Mouse (Mus musculus) embryo, embryonic 11 days (tissue): ENCODE measurements at regions not wholly inside any gene's neighbourhood (a gene's known extent, or its start where the extent isn't known, plus 50 kb on each side); places are given as distances from the start of the nearest gene placed in this dataset.

Experiments used
- DNase-seq: peaks from one replicate; pipeline ENCODE4 v3.0.0-alpha.2; 2015

- no peak for DNase-seq
Measured at GRCm38 (mm10) chr15:28560035-28560434, 356.5 kb downstream of the Dnah5 start.

DNA sequence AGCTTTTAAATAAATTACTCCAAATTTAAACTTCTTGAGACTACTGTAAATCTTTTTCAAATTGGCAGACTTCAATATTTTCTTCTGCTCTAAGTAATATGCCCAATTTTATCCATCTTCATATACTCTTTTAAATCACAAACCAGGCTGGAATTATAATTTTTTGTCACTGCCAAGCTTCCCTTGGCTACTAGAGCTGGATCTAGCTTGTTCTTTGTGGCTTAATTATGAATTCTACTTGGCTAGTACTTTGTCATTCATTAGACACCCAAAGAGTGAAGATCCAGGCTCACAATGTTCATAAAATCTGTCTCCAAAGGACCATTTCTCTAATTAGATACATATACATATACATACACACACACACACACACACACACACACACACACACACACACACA lies 391.7 kb downstream of the Dnah5 start:
- DNase-seq, result no peak

DNA sequence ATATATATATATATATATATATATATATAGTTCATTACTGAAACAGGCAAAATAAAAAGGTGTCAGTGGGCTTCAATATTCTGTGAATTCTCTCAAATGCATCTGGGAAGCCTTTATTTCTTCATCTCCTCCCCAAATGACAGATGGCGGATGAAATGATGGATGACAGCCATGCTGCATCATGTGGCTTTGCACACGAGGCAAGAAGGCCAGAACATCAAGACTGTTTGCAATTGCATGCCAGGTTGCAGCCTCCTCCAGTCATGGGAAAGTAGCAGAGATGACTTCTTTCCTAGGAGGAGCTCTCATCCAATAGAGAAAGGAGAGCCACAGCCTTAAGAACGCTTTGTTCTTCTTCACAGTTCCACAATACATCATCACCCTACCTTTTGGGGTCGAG lies 392.2 kb downstream of the Dnah5 start:
- DNase-seq, result no peak

- DNase-seq, result no peak
Measured at GRCm38 (mm10) chr15:28600132-28600531, 396.6 kb downstream of the Dnah5 start.

DNA sequence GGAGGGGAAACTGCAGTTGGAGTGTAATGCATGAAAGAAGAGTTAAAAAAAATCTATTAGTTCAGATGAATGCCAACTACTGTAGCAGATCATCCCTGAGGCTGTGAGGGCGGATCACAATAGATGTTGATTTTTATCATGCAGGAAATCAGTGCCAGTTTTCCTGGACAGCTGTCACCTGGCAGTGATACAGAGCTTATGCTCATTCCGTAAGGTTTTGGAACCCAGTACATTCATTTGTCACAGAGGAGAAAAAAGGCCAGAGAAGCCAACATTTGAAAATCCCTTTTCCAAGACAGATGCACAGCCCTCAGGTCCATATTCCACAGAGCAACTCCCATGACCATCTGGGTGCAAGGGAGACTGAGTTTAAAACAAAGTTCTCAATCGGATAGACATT lies 412.1 kb downstream of the Dnah5 start:
- DNase-seq, result no peak

GRCm38 (mm10) chr15:28640349-28640748 lies 436.8 kb downstream of the Dnah5 start:
- DNase-seq, result no peak

DNA sequence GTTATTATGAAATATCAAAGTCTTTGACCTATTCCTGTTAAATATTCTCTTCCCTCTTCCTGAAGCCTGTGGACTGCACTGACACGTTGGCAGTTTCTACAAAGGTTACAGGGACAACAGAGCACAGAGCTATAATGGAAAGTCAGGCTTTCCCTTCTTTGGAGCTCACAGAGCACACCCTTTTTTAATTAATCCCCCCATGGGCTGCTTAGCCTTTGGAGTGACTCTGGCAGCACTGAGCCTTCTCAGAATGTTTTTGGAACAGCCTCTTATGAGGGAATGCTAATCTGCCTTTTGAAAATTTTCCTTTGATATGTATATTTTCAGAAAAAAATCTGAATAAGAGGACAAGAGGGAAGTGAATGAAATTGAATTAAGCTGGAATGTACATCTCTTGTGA lies 441.6 kb downstream of the Dnah5 start:
- DNase-seq, result peak; percentile 10

- no peak for DNase-seq
Measured at GRCm38 (mm10) chr15:28653996-28654395, 450.4 kb downstream of the Dnah5 start.

DNA sequence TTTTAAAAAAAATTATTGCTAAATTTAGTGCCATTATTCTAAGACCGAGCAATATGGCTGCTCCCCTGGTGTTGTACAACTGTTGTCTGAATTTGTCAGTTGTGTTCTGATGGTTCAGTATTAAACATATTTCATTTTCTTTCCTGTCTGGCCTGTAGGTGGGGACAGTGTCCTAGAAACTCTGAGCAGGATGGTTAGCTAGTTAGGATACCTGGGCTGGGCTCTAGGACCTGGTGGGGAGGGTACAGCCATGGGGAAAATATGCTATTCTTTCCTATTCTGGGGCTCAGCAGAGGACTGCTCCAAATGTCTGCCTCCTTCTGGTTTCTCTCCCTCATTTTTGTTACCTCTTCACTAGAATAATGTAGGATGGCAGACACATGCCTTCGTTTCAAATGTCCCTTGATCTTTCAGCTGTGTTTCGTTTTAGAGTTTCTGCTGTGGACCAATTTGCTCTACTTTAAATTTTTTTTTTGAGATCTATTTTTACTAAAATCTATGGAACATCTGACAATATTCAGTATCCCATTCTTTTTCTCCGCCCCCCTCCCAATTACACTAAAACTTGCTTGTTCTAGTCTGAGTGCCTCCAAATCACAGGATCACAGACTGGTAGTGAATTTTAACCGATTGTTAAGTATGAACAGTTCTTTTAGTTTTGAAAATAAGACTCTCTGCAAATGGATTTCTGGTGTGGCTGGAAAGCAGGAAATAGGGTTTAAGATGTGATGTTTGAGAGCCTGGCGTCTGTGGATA lies 460.5 kb downstream of the Dnah5 start:
- DNase-seq, result peak; percentile 22
